Mouse (Mus musculus): ENCODE results near the gene Trak1. TPM values are rescaled to one million over a fixed set of nuclear protein-coding genes. Genes with fewer than 3 reads are reported as not detected.
A peak's percentile ranks its signal among the peaks of the same experiment; 100 is the strongest.
"Not testable (repeated sequence)": the region's sequence is repeated elsewhere in the genome, so short reads cannot be mapped to it uniquely, and the experiment has no call there.

Gene Trak1
- polyA plus RNA-seq, 1 experiment from 2014 or later, result 17.7 TPM

DNA sequence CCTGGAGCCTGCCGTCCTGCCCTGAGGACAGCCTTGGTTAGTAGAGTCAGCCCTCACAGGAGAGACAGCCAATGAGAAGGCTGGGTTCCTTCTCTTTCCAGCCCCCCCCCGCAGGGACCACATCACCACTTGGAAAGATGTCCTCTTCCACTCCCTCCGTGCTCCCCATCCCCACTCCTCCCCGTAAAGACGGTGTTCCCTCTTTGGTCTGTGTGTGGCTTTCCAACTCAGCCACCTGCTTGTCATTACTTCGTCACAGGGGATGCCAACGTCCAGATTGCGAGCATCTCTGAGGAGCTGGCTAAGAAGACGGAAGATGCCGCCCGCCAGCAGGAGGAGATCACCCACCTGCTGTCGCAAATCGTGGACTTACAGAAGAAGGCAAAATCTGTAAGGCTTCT is 149.1 kb downstream of the Trak1 start:
- peaks cover 77% of the 10 kb centered on the region for H3K36me3 ChIP-seq
- WGBS, result 84% methylated on average over 13 of the region's 13 CpGs
- no peak; the same call in 1 of the 2 replicates for ATAC-seq (ENCODE audit: insufficient number of reproducible peaks, insufficient read depth, low FRiP score, low TSS enrichment, low read depth)

GRCm38 (mm10) chr9:121452342-121452942 is 155.1 kb downstream of the Trak1 start:
- H3K27ac ChIP-seq; H3K27me3 ChIP-seq; ATAC-seq (ENCODE audit: insufficient number of reproducible peaks, insufficient read depth, low FRiP score, low TSS enrichment, low read depth); H3K4me3 ChIP-seq; H3K4me1 ChIP-seq; H3K9me3 ChIP-seq; H3K9ac ChIP-seq; H3K4me2 ChIP-seq: not testable (repeated sequence)
- H3K36me3 ChIP-seq, result peaks cover 75% of the 10 kb centered on the region
- 83% methylated on average over 9 of the region's 9 CpGs for whole genome bisulfite sequencing

More for the DNA sequence above, 149.1 kb downstream of the Trak1 start:
- no peak overlapping the region for H3K4me3 ChIP-seq
- H3K4me2 ChIP-seq, result no peak overlapping the region
- H3K9me3 ChIP-seq, result no peaks in the 10 kb centered on the region
- no peak overlapping the region for H3K9ac ChIP-seq
- H3K27me3 ChIP-seq, result no peaks in the 10 kb centered on the region
- H3K27ac ChIP-seq, result no peak overlapping the region
- no peaks in the 10 kb centered on the region for H3K4me1 ChIP-seq

DNA sequence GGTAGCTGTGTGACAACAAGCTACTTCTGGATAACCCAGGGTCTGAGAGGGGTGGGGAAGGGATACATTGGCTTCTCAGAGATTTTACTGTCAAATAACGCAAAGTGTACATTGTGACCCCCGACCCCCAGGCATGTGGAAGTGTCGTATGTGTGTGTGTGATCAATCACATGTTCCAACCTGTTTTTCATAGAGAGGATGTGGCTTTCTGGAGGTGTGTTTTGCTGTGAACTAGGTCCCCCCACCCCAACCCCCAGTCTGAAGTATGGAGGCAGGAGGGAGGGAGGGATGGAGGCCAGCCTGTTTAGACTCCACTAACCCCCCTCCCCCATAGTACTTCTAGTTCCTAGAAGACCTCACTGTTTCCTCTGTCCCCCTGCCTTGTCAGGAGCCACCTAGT is 157.6 kb downstream of the Trak1 start:
- H3K4me1 ChIP-seq, result no peaks in the 10 kb centered on the region
- 72% methylated on average over 3 of the region's 3 CpGs for WGBS
- ATAC-seq (ENCODE audit: insufficient number of reproducible peaks, insufficient read depth, low FRiP score, low TSS enrichment, low read depth), result no peak

GRCm38 (mm10) chr9:121456739-121457515 is 159.6 kb downstream of the Trak1 start:
- no peak for ATAC-seq (ENCODE audit: insufficient number of reproducible peaks, insufficient read depth, low FRiP score, low TSS enrichment, low read depth)
- H3K9ac ChIP-seq, result no peak overlapping the region
- WGBS, result 79% methylated on average over 13 of the region's 13 CpGs
- no peaks in the 10 kb centered on the region for H3K9me3 ChIP-seq
- no peak overlapping the region for H3K27ac ChIP-seq
- H3K4me3 ChIP-seq, result no peak overlapping the region
- no peak overlapping the region for H3K4me2 ChIP-seq
- H3K4me1 ChIP-seq, result no peaks in the 10 kb centered on the region
- H3K27me3 ChIP-seq, result no peaks in the 10 kb centered on the region
- H3K36me3 ChIP-seq, result peaks cover 72% of the 10 kb centered on the region

More for the DNA sequence above, 157.6 kb downstream of the Trak1 start:
- H3K36me3 ChIP-seq, result peaks cover 61% of the 10 kb centered on the region
- no peak overlapping the region for H3K4me3 ChIP-seq
- H3K9ac ChIP-seq, result no peak overlapping the region
- H3K27ac ChIP-seq, result no peak overlapping the region
- H3K9me3 ChIP-seq, result no peaks in the 10 kb centered on the region
- H3K4me2 ChIP-seq, result no peak overlapping the region
- H3K27me3 ChIP-seq, result no peaks in the 10 kb centered on the region

GRCm38 (mm10) chr9:121458466-121458865 is 161.2 kb downstream of the Trak1 start:
- Histone ChIP-seq H3K9ac (no peak overlapping the region), H3K27ac (no peak overlapping the region), H3K4me3 (no peak overlapping the region), H3K27me3 (no peaks in the 10 kb centered on the region), H3K9me3 (no peaks in the 10 kb centered on the region), H3K4me2 (no peak overlapping the region), H3K36me3 (peaks cover 69% of the 10 kb centered on the region), H3K4me1 (no peaks in the 10 kb centered on the region)
- 31% methylated on average over 8 of the region's 8 CpGs for WGBS
- ATAC-seq (ENCODE audit: insufficient number of reproducible peaks, insufficient read depth, low FRiP score, low TSS enrichment, low read depth), result no peak

DNA sequence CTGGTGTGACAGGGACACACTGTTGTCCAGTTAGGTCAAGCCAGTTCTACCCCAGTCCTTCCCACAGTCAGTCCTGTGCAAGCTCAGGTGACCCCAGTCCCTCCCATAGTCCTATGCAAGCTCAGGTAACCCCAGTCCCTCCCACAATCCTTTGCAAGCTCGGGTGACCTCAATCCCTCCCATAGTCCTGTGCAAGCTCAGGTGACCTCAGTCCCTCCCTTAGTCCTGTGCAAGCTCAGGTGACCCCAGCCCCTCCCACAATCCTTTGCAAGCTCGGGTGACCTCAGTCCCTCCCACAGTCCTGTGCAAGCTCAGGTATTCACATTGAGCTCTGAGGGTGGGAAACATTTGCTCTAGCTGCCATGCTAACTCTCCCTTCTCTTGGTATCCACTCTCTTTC is 162.6 kb downstream of the Trak1 start:
- Histone ChIP-seq H3K36me3 (peaks cover 54% of the 10 kb centered on the region), H3K9me3 (no peaks in the 10 kb centered on the region), H3K4me1 (no peaks in the 10 kb centered on the region), H3K9ac (0 out of 2 replicates have a peak overlapping the region, but pooled peaks have one; percentile 16), H3K4me3 (no peak overlapping the region), H3K27ac (no peak overlapping the region), H3K4me2 (no peak overlapping the region), H3K27me3 (no peaks in the 10 kb centered on the region)
- 59% methylated on average over 2 of the region's 2 CpGs for WGBS
- no peak for ATAC-seq (ENCODE audit: insufficient number of reproducible peaks, insufficient read depth, low FRiP score, low TSS enrichment, low read depth)

DNA sequence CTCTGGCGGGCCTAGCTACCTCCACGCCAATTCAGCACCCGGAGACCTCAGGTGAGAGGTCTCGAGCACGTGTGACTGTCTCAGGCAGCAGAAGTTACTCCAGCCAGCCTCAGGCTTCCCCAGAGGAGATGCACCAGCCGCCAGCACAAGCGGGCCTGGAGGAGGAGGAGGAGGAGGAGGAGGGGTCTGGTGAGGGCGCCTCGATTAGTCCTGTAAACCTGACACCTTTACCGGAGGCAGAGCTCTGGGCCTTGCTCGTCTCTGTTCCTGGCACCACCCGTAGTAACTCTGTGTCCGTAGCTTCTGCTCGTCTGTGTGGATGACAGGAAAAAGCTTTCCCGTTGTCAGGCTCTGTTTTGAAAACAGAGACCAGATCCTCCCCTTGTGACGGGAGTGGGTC is 163.2 kb downstream of the Trak1 start:
- Histone ChIP-seq H3K9ac (0 out of 2 replicates have a peak overlapping the region, but pooled peaks have one; percentile 16), H3K4me2 (no peak overlapping the region), H3K4me1 (no peaks in the 10 kb centered on the region), H3K36me3 (peaks cover 52% of the 10 kb centered on the region), H3K4me3 (no peak overlapping the region), H3K27ac (no peak overlapping the region), H3K9me3 (no peaks in the 10 kb centered on the region), H3K27me3 (no peaks in the 10 kb centered on the region)
- ATAC-seq (ENCODE audit: insufficient number of reproducible peaks, insufficient read depth, low FRiP score, low TSS enrichment, low read depth), result no peak
- WGBS, result 46% methylated on average over 16 of the region's 16 CpGs

DNA sequence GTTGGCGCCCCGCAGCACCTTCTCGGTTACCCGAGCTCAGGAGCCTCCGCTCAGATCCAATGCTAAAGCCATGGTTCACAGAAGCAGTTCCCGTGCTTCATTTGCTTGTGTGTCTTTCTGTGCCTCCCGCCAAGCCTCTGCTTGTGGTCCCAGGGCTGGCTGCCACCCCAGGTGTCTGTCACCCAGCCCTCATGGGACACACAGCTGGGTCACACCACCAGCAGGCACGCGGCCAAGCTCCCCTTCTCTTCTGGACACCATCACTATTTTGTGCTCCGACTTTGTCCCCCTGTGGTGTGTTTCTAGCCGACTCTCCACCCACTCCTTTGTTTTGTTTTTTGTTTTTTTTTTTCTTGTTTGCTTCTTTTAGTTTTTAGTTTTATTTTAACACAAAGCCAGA is 170.2 kb downstream of the Trak1 start:
- H3K27ac ChIP-seq, result no peak overlapping the region
- no peaks in the 10 kb centered on the region for H3K4me1 ChIP-seq
- no peaks in the 10 kb centered on the region for H3K9me3 ChIP-seq
- peaks cover 21% of the 10 kb centered on the region for H3K36me3 ChIP-seq
- WGBS, result 88% methylated on average over 11 of the region's 11 CpGs
- no peak overlapping the region for H3K4me3 ChIP-seq
- no peak for ATAC-seq (ENCODE audit: insufficient number of reproducible peaks, insufficient read depth, low FRiP score, low TSS enrichment, low read depth)
- no peaks in the 10 kb centered on the region for H3K27me3 ChIP-seq
- no peak overlapping the region for H3K9ac ChIP-seq
- no peak overlapping the region for H3K4me2 ChIP-seq

GRCm38 (mm10) chr9:121469711-121470110 is 172.4 kb downstream of the Trak1 start:
- H3K4me1 ChIP-seq, result no peaks in the 10 kb centered on the region
- WGBS, result 80% methylated on average over 6 of the region's 6 CpGs
- no peak overlapping the region for H3K4me3 ChIP-seq
- no peak overlapping the region for H3K9ac ChIP-seq
- H3K9me3 ChIP-seq, result no peaks in the 10 kb centered on the region
- H3K27me3 ChIP-seq, result no peaks in the 10 kb centered on the region
- H3K27ac ChIP-seq, result no peak overlapping the region
- no peak for ATAC-seq (ENCODE audit: insufficient number of reproducible peaks, insufficient read depth, low FRiP score, low TSS enrichment, low read depth)
- H3K4me2 ChIP-seq, result no peak overlapping the region
- peaks cover 32% of the 10 kb centered on the region for H3K36me3 ChIP-seq

DNA sequence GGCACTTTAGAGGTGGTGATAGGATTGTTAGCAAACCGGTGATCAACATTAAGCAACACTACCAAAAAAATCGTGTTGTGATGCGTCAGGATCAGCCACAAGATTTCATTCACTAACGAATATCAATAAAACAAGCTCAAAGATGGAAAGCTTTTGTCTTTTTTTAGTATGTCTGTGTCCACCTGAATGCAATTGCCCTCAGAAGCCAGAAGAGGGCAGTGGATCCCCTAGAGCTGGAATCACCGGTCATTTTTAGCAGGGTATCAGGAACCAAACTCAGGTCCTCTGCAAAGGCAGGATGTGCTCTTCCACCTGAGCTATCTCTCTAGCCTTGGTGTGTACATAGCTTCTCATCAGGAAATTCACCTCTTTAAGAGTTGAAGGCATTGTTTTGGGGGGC is 177.5 kb downstream of the Trak1 start:
- H3K36me3 ChIP-seq, result peaks cover 23% of the 10 kb centered on the region
- WGBS, result 81% methylated on average over 5 of the region's 5 CpGs
- H3K4me3 ChIP-seq, result no peak overlapping the region
- no peak overlapping the region for H3K27ac ChIP-seq
- ATAC-seq (ENCODE audit: insufficient number of reproducible peaks, insufficient read depth, low FRiP score, low TSS enrichment, low read depth), result no peak
- H3K4me1 ChIP-seq, result peaks cover 4% of the 10 kb centered on the region
- no peak overlapping the region for H3K4me2 ChIP-seq
- H3K9me3 ChIP-seq, result no peaks in the 10 kb centered on the region
- 0 out of 2 replicates have a peak, but pooled peaks cover 3% of the 10 kb centered on the region for H3K27me3 ChIP-seq
- no peak overlapping the region for H3K9ac ChIP-seq

GRCm38 (mm10) chr9:121475488-121476452 is 178.5 kb downstream of the Trak1 start:
- Histone ChIP-seq H3K36me3 (peaks cover 23% of the 10 kb centered on the region), H3K9ac (no peak overlapping the region), H3K27me3 (0 out of 2 replicates have a peak, but pooled peaks cover 3% of the 10 kb centered on the region), H3K4me1 (peaks cover 4% of the 10 kb centered on the region), H3K4me3 (no peak overlapping the region), H3K9me3 (no peaks in the 10 kb centered on the region), H3K27ac (no peak overlapping the region), H3K4me2 (no peak overlapping the region)
- ATAC-seq (ENCODE audit: insufficient number of reproducible peaks, insufficient read depth, low FRiP score, low TSS enrichment, low read depth), result no peak
- 77% methylated on average over 16 of the region's 16 CpGs for WGBS

All from embryonic facial prominence, embryonic 13.5 days (tissue).